Mouse (Mus musculus) kidney, adult 2 months (tissue): Measurements from ENCODE around the gene Ptgfr.
A peak's percentile ranks its signal among the peaks of the same experiment; 100 is the strongest.

ENCODE experiments used
- CTCF ChIP-seq: fragments of 200-500 bp; conservative IDR thresholded peaks from 2 replicates; pipeline ENCODE4 v1.5.1; 2011; ENCODE audit warnings: low read depth, mild to moderate bottlenecking, control low read depth, low read length, moderate library complexity, mixed read lengths; ENCODE audit not compliant: insufficient read depth, insufficient read length
- POLR2A ChIP-seq: fragments of 200-500 bp; IDR thresholded peaks from one replicate; pipeline ENCODE4 v1.6.1; 2011; ENCODE audit warnings: low read depth, low read length, control low read depth

- TF ChIP-seq CTCF (peak; percentile 30), POLR2A (no peak)
These were observed 62.3 kb downstream of the Ptgfr start for GRCm38 (mm10) chr3:151775089-151775488.
